In genomic region chr14:76555263-76556030, GRCm38 (mm10) we compare ENCODE assay signal across 8 mouse cellular contexts. TPM values are rescaled to one million over a fixed set of nuclear protein-coding genes. Genes with fewer than 3 reads are reported as not detected.
DNase-seq lines count a peak whose midpoint lies in the region; ATAC-seq lines count a peak whose summit lies in the region.

No protein-coding gene starts in this region.

- H3K27me3 ChIP-seq in lung, embryonic 15.5 days = no peaks in the 10 kb centered on the region
- H3K27me3 ChIP-seq in embryonic facial prominence, embryonic 13.5 days = no peaks in the 10 kb centered on the region
- H3K27me3 ChIP-seq in hindbrain, embryonic 15.5 days = no peaks in the 10 kb centered on the region
- no peaks in the 10 kb centered on the region; the same call in 1 of the 2 replicates for H3K27me3 ChIP-seq in neural tube, embryonic 13.5 days

- H3K4me1 ChIP-seq in lung, embryonic 15.5 days = peaks cover 21% of the 10 kb centered on the region
- peaks cover 42% of the 10 kb centered on the region for H3K4me1 ChIP-seq in embryonic facial prominence, embryonic 13.5 days
- peaks cover 34% of the 10 kb centered on the region for H3K4me1 ChIP-seq in hindbrain, embryonic 15.5 days (replicated peaks)
- peaks cover 38% of the 10 kb centered on the region for H3K4me1 ChIP-seq in neural tube, embryonic 13.5 days (replicated peaks)

- peak overlapping the region; percentile 65 for H3K4me3 ChIP-seq in lung, embryonic 15.5 days
- H3K4me3 ChIP-seq in embryonic facial prominence, embryonic 13.5 days = peak overlapping the region; percentile 61
- H3K4me3 ChIP-seq in hindbrain, embryonic 15.5 days = peak overlapping the region; percentile 76
- H3K4me3 ChIP-seq in neural tube, embryonic 13.5 days = peak overlapping the region; percentile 75

- 45% methylated on average over 18 of the region's 18 CpGs for WGBS in lung, embryonic 15.5 days
- 26% methylated on average over 18 of the region's 18 CpGs for WGBS in embryonic facial prominence, embryonic 13.5 days
- 45% methylated on average over 18 of the region's 18 CpGs for WGBS in hindbrain, embryonic 15.5 days
- WGBS in neural tube, embryonic 13.5 days = 51% methylated on average over 18 of the region's 18 CpGs

- H3K9me3 ChIP-seq in lung, embryonic 15.5 days = no peaks in the 10 kb centered on the region
- H3K9me3 ChIP-seq in embryonic facial prominence, embryonic 13.5 days = no peaks in the 10 kb centered on the region
- no peaks in the 10 kb centered on the region for H3K9me3 ChIP-seq in hindbrain, embryonic 15.5 days
- H3K9me3 ChIP-seq in neural tube, embryonic 13.5 days = no peaks in the 10 kb centered on the region

- DNase-seq in lung, adult 18-20 months = no peak
- no peak for DNase-seq in ovary, postnatal 36 days (ENCODE audit: low spot score)
- DNase-seq in layer of hippocampus, adult 9-11 months = no peak
- no peak for DNase-seq in layer of hippocampus, adult 18-20 months (ENCODE audit: low spot score in 2 of 2)

- peak overlapping the region; percentile 69 for H3K9ac ChIP-seq in lung, embryonic 15.5 days
- H3K9ac ChIP-seq in embryonic facial prominence, embryonic 13.5 days = peak overlapping the region; percentile 80
- H3K9ac ChIP-seq in hindbrain, embryonic 15.5 days = peak overlapping the region; percentile 87
- H3K9ac ChIP-seq in neural tube, embryonic 13.5 days = peak overlapping the region; percentile 96

- peak overlapping the region; percentile 70 for H3K27ac ChIP-seq in lung, embryonic 15.5 days
- peak overlapping the region; percentile 92 for H3K27ac ChIP-seq in embryonic facial prominence, embryonic 13.5 days
- H3K27ac ChIP-seq in hindbrain, embryonic 15.5 days (replicated peaks) = peak overlapping the region; percentile 93
- peak overlapping the region; percentile 92 for H3K27ac ChIP-seq in neural tube, embryonic 13.5 days (replicated peaks)

- no peak for ATAC-seq in lung, embryonic 15.5 days (ENCODE audit: borderline replicate concordance, extremely low read depth, low FRiP score, low TSS enrichment)
- ATAC-seq in embryonic facial prominence, embryonic 13.5 days (ENCODE audit: insufficient number of reproducible peaks, insufficient read depth, low FRiP score, low TSS enrichment, low read depth) = no peak
- peak; percentile 33 for ATAC-seq in hindbrain, embryonic 15.5 days (ENCODE audit: low FRiP score, low read depth)
- ATAC-seq in neural tube, embryonic 13.5 days (ENCODE audit: low read depth) = peak; percentile 41

- no peaks in the 10 kb centered on the region for H3K36me3 ChIP-seq in lung, embryonic 15.5 days
- no peaks in the 10 kb centered on the region for H3K36me3 ChIP-seq in embryonic facial prominence, embryonic 13.5 days
- no peaks in the 10 kb centered on the region for H3K36me3 ChIP-seq in hindbrain, embryonic 15.5 days
- no peaks in the 10 kb centered on the region for H3K36me3 ChIP-seq in neural tube, embryonic 13.5 days

- peak overlapping the region; percentile 99 for H3K4me2 ChIP-seq in lung, embryonic 15.5 days
- H3K4me2 ChIP-seq in embryonic facial prominence, embryonic 13.5 days = peak overlapping the region; percentile 91
- H3K4me2 ChIP-seq in hindbrain, embryonic 15.5 days = peak overlapping the region; percentile 90
- peak overlapping the region; percentile 84 for H3K4me2 ChIP-seq in neural tube, embryonic 13.5 days

RNA-seq across cellular contexts. Expression of gene Serp2, which starts 1.2 kb away (rescaled TPM):
- 5.3 TPM in 2 replicates for polyA plus RNA-seq in lung, embryonic 15.5 days (2015; fragmentation: Nextera tagmentation; extraction: Ambion mirVana)
- polyA plus RNA-seq in embryonic facial prominence, embryonic 13.5 days (2015; fragmentation: Nextera tagmentation; extraction: Ambion mirVana) = 11.0 and 14.6 TPM in 2 replicates
- 203 and 213 TPM in 2 replicates for polyA plus RNA-seq in hindbrain, embryonic 15.5 days (2015; fragmentation: Nextera tagmentation; extraction: Ambion mirVana)
- polyA plus RNA-seq in neural tube, embryonic 13.5 days (2015; fragmentation: Nextera tagmentation; extraction: Ambion mirVana) = 129 and 142 TPM in 2 replicates
- 100 to 1,000 TPM; 150 to 152 TPM for total RNA-seq in layer of hippocampus, adult 18-20 months (2021)

Comparison
In these comparisons a context has a peak if more than half of its experiments do, and no peak if none do; other contexts are left out.
1. ATAC-seq: peak in hindbrain, embryonic 15.5 days (single experiment) and neural tube, embryonic 13.5 days (single experiment); none in lung, embryonic 15.5 days (single experiment) and embryonic facial prominence, embryonic 13.5 days (single experiment).
2. Peak in every context shown above with its lines, with median percentiles within 50 percentile points of each other: H3K27ac ChIP-seq, H3K4me2 ChIP-seq, H3K4me3 ChIP-seq and H3K9ac ChIP-seq.